Mouse (Mus musculus) C2C12 (cell line): ENCODE measurements around the gene Gramd1b.

Experiments used
- CTCF ChIP-seq: IDR thresholded peaks from one replicate; pipeline ENCODE4 v1.5.1; 2011; ENCODE audit not compliant: control insufficient read depth, insufficient read depth, insufficient read length
- MAX ChIP-seq: IDR thresholded peaks from one replicate; pipeline ENCODE4 v1.6.1; 2011; ENCODE audit warnings: mild to moderate bottlenecking, control low read depth

DNA sequence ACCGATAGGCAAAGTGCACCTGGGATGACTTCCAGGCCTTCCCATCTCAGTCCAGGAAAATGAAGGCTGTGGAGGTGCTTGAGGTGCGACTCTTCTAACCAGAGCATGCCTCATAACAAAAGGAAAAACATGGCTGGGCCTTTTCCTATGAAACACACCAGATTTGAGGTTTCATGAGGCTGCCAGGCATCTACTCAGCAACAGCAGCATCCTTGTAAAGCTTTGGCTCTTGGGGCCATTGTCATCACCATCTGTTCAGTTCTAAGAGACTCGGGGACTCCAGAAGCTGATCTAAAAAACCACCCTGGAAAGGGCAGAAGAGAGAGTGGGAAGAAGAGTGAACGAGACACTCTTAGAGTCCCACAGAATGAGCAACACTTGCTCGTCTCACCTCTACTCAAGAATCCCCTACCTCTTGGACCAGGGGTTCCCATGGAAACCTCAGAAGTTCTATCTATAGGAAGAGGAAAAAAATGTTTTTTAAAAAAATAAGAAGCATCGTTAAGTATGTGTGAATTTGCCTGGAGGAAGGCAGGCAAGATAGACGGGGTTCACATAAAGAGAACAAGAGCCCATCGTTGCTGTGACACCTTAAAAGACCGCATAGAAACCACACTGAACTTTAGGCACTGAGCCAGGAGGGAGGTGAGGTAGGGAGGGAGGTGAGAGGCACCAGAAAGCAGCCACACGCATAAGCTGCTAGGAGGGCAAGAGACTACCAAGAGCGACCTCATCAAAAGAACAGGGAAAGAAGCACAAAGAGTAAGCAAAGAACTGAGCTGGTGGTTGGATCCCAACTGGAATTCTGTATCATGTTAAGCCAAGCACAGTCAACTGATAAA lies 25.5 kb downstream of the Gramd1b start:
- TF ChIP-seq MAX = no peak
- TF ChIP-seq CTCF = no peak
